Mouse (Mus musculus) forebrain, embryonic 11.5 days (tissue): Measurements from ENCODE around the gene A930004D18Rik. TPM values are rescaled to one million over a fixed set of nuclear protein-coding genes. Genes with fewer than 3 reads are reported as not detected.

Experiments used
- ATAC-seq: fragments of 200-750 bp; cut with Nextera tagmentation; replicated peaks from 2 replicates; pipeline ENCODE4 v1.8.0; 2017; ENCODE audit warnings: moderate TSS enrichment; ENCODE audit not compliant: low FRiP score
- DNase-seq: peaks from one replicate; pipeline ENCODE4 v3.0.0-alpha.2; 2017; ENCODE audit warnings: low spot score
- H3K27ac ChIP-seq: fragments of 300-500 bp; sonication (generic); 2 replicates; pipeline ENCODE4 v1.5.1; 2014; ENCODE audit warnings: low read depth, low read length
- H3K27me3 ChIP-seq: fragments of 300-500 bp; sonication (generic); 2 replicates; pipeline ENCODE4 v1.6.1; 2014; ENCODE audit warnings: mild to moderate bottlenecking, low read length, mixed read lengths; ENCODE audit not compliant: control insufficient read depth, insufficient read depth
- H3K36me3 ChIP-seq: fragments of 300-500 bp; sonication (generic); 2 replicates; pipeline ENCODE4 v1.6.1; 2014; ENCODE audit warnings: mild to moderate bottlenecking, low read length, moderate library complexity, mixed read lengths; ENCODE audit not compliant: control insufficient read depth, insufficient read depth
- H3K4me1 ChIP-seq: fragments of 300-500 bp; sonication (generic); replicated peaks from 2 replicates; pipeline ENCODE4 v1.6.1; 2014; ENCODE audit warnings: low read length, mixed read lengths; ENCODE audit not compliant: control insufficient read depth, insufficient read depth
- H3K4me2 ChIP-seq: fragments of 300-500 bp; sonication (generic); 2 replicates; pipeline ENCODE4 v1.6.1; 2014; ENCODE audit warnings: low read depth, mild to moderate bottlenecking, low read length, moderate library complexity, mixed read lengths; ENCODE audit not compliant: severe bottlenecking
- H3K4me3 ChIP-seq: fragments of 300-500 bp; sonication (generic); 2 replicates; pipeline ENCODE4 v1.5.1; 2014; ENCODE audit warnings: low read depth, low read length
- H3K9ac ChIP-seq: fragments of 300-500 bp; sonication (generic); 2 replicates; pipeline ENCODE4 v1.6.1; 2014; ENCODE audit warnings: low read length
- H3K9me3 ChIP-seq: fragments of 300-500 bp; sonication (generic); 2 replicates; pipeline ENCODE4 v1.6.1; 2016; ENCODE audit warnings: low read length, mixed read lengths; ENCODE audit not compliant: control insufficient read depth
- WGBS: fragments of 180-500 bp; shearing (Covaris S2); extraction: QIAGEN DNeasy Blood & Tissue Kit; methylation state at CpG from one replicate; pipeline ENCODE4 v1.1.7; 2014; 5-methylcytosine and 5-hydroxymethylcytosine counted together
- polyA plus RNA-seq: library from polyadenylated mRNA; unstranded; fragments of >200 nt; fragmentation: Nextera tagmentation; extraction: Ambion mirVana; gene quantifications from 2 replicates; pipeline ENCODE4 v1.2.1, GENCODE M21; 2014

The A930004D18Rik gene
- polyA plus RNA-seq, 1 experiment from 2014 or later, result 12.2 TPM

- Histone ChIP-seq H3K9me3 (no peaks in the 10 kb centered on the region), H3K36me3 (no peaks in the 10 kb centered on the region), H3K9ac (peak within 1 kb of the TSS; percentile 99), H3K4me1 (peaks cover 17% of the 10 kb centered on the region), H3K4me3 (peak within 1 kb of the TSS; percentile 51), H3K27me3 (no peaks in the 10 kb centered on the region), H3K4me2 (peak within 1 kb of the TSS; percentile 82), H3K27ac (peak within 1 kb of the TSS; percentile 100)
- under 1% methylated on average over 20 of the region's 20 CpGs for WGBS
- ATAC-seq (no peak), DNase-seq (no peak)
Observed at GRCm38 (mm10) chr2:18055016-18055928, 17.7 kb upstream of the A930004D18Rik start, which contains the start of gene Mllt10. Gene Mllt10 (plus strand): TSS chr2:18055237.

- Histone ChIP-seq H3K9me3 (no peaks in the 10 kb centered on the region), H3K9ac (peak overlapping the region; percentile 99), H3K4me1 (peaks cover 21% of the 10 kb centered on the region), H3K36me3 (no peaks in the 10 kb centered on the region), H3K4me3 (no peak overlapping the region; the same call in 1 of the 2 replicates), H3K4me2 (peak overlapping the region; percentile 82; the same call in 1 of the 2 replicates), H3K27me3 (no peaks in the 10 kb centered on the region), H3K27ac (peak overlapping the region; percentile 100)
- WGBS, result 8% methylated on average over 2 of the region's 2 CpGs
- no peak for ATAC-seq
- no peak for DNase-seq
Observed at GRCm38 (mm10) chr2:18053951-18054530, 16.5 kb upstream of the A930004D18Rik start.

GRCm38 (mm10) chr2:18053243-18053950, 15.9 kb upstream of the A930004D18Rik start:
- H3K36me3 ChIP-seq, result no peaks in the 10 kb centered on the region
- no peaks in the 10 kb centered on the region for H3K27me3 ChIP-seq
- no peak for DNase-seq
- H3K4me2 ChIP-seq, result peak overlapping the region; percentile 28; the same call in 1 of the 2 replicates
- H3K4me1 ChIP-seq, result peaks cover 21% of the 10 kb centered on the region
- WGBS, result 5% methylated on average over 1 of the region's 1 CpGs
- peak overlapping the region; percentile 99 for H3K9ac ChIP-seq
- no peaks in the 10 kb centered on the region for H3K9me3 ChIP-seq
- ATAC-seq, result no peak
- no peak overlapping the region for H3K4me3 ChIP-seq
- peak overlapping the region; percentile 100 for H3K27ac ChIP-seq

- peaks cover 21% of the 10 kb centered on the region for H3K4me1 ChIP-seq
- no peak for DNase-seq
Observed at GRCm38 (mm10) chr2:18052581-18052980, 15.0 kb upstream of the A930004D18Rik start.

GRCm38 (mm10) chr2:18051831-18052170, 14.3 kb upstream of the A930004D18Rik start:
- DNase-seq (no peak), ATAC-seq (no peak)
- peak overlapping the region; percentile 11; the same call in 1 of the 2 replicates for H3K4me3 ChIP-seq
- no peaks in the 10 kb centered on the region for H3K9me3 ChIP-seq
- H3K27me3 ChIP-seq, result no peaks in the 10 kb centered on the region
- H3K27ac ChIP-seq, result peak overlapping the region; percentile 99
- WGBS, result 10% methylated on average over 3 of the region's 3 CpGs
- H3K9ac ChIP-seq, result peak overlapping the region; percentile 100
- peaks cover 21% of the 10 kb centered on the region for H3K4me1 ChIP-seq
- H3K4me2 ChIP-seq, result peak overlapping the region; percentile 82
- H3K36me3 ChIP-seq, result no peaks in the 10 kb centered on the region

More at GRCm38 (mm10) chr2:18052581-18052980, 15.0 kb upstream of the A930004D18Rik start:
- H3K4me3 ChIP-seq, result no peak overlapping the region
- H3K27ac ChIP-seq, result peak overlapping the region; percentile 99
- H3K4me2 ChIP-seq, result peak overlapping the region; percentile 24; the same call in 1 of the 2 replicates
- no peaks in the 10 kb centered on the region for H3K27me3 ChIP-seq
- WGBS, result 11% methylated on average over 3 of the region's 3 CpGs
- H3K9ac ChIP-seq, result no peak overlapping the region; the same call in 1 of the 2 replicates
- H3K9me3 ChIP-seq, result no peaks in the 10 kb centered on the region
- ATAC-seq, result no peak
- no peaks in the 10 kb centered on the region for H3K36me3 ChIP-seq

- peak; percentile 68 for DNase-seq
- peaks cover 21% of the 10 kb centered on the region for H3K4me1 ChIP-seq
- WGBS, result 4% methylated on average over 11 of the region's 11 CpGs
Observed at GRCm38 (mm10) chr2:18051026-18051830, 13.7 kb upstream of the A930004D18Rik start.

GRCm38 (mm10) chr2:18050541-18050985, 13.0 kb upstream of the A930004D18Rik start:
- peaks cover 21% of the 10 kb centered on the region for H3K4me1 ChIP-seq
- DNase-seq, result no peak

More at GRCm38 (mm10) chr2:18051026-18051830, 13.7 kb upstream of the A930004D18Rik start:
- peak overlapping the region; percentile 100 for H3K9ac ChIP-seq
- H3K9me3 ChIP-seq, result no peaks in the 10 kb centered on the region
- no peaks in the 10 kb centered on the region for H3K27me3 ChIP-seq
- no peaks in the 10 kb centered on the region for H3K36me3 ChIP-seq
- H3K4me3 ChIP-seq, result peak overlapping the region; percentile 99
- peak overlapping the region; percentile 82 for H3K4me2 ChIP-seq
- H3K27ac ChIP-seq, result peak overlapping the region; percentile 99
- ATAC-seq, result no peak

More at GRCm38 (mm10) chr2:18050541-18050985, 13.0 kb upstream of the A930004D18Rik start:
- no peaks in the 10 kb centered on the region for H3K36me3 ChIP-seq
- peak overlapping the region; percentile 99 for H3K27ac ChIP-seq
- peak overlapping the region; percentile 82 for H3K4me2 ChIP-seq
- no peaks in the 10 kb centered on the region for H3K9me3 ChIP-seq
- H3K27me3 ChIP-seq, result no peaks in the 10 kb centered on the region
- H3K9ac ChIP-seq, result peak overlapping the region; percentile 100
- WGBS, result 2% methylated on average over 10 of the region's 10 CpGs
- peak overlapping the region; percentile 99 for H3K4me3 ChIP-seq
- no peak for ATAC-seq
